Mouse (Mus musculus): Measurements from ENCODE around the gene Gm28729. TPM values are rescaled to one million over a fixed set of nuclear protein-coding genes. Genes with fewer than 3 reads are reported as not detected.

Gm28729 gene
- polyA plus RNA-seq, 1 experiment, result not detected

DNA sequence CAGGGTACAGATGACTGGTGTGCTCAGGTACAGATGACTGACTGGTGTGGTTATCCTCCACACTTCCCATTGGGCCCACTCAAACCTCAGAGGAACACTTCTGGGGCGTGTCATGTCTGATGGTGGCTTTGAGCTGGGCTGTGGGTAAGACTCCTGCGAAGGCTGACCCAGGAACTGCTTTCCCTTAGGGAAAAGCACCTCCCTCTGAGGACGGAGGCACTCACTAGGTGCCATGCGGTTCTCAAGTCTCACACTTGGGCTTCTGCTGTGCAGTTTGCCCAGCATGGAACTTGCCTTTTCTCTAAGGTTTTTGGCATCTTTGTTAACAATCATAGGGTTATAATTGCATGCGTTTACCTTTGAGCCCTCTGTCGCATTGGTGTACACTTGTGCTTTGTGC lies 10.4 kb upstream of the Gm28729 start:
- no peak overlapping the region for H3K27ac ChIP-seq (ENCODE audit: insufficient read depth, low read length)
- H3K36me3 ChIP-seq (ENCODE audit: control insufficient read depth, insufficient read depth, low read length), result no peaks in the 10 kb centered on the region; the same call in 1 of the 2 replicates
- DNase-seq (ENCODE audit: low read depth in 1 of 2, low spot score in 2 of 2), result no peak
- 0 out of 2 replicates have a peak, but pooled peaks cover 3% of the 10 kb centered on the region for H3K4me1 ChIP-seq (ENCODE audit: control insufficient read depth, insufficient read depth, insufficient read length)
- no peak overlapping the region for H3K4me3 ChIP-seq (ENCODE audit: extremely low read depth, insufficient read depth, insufficient read length)
- TF ChIP-seq POLR2A (IDR thresholded peaks at IDR 0.05; ENCODE audit: low read depth, low read length) (no peak), CTCF (IDR thresholded peaks at IDR 0.05; ENCODE audit: extremely low read depth, insufficient read depth, insufficient read length, insufficient replicate concordance) (no peak)
- no peaks in the 10 kb centered on the region; the same call in 1 of the 2 replicates for H3K27me3 ChIP-seq (ENCODE audit: control insufficient read depth, insufficient read depth, low read length)
- 44% methylated on average over 6 of the region's 6 CpGs for WGBS

DNA sequence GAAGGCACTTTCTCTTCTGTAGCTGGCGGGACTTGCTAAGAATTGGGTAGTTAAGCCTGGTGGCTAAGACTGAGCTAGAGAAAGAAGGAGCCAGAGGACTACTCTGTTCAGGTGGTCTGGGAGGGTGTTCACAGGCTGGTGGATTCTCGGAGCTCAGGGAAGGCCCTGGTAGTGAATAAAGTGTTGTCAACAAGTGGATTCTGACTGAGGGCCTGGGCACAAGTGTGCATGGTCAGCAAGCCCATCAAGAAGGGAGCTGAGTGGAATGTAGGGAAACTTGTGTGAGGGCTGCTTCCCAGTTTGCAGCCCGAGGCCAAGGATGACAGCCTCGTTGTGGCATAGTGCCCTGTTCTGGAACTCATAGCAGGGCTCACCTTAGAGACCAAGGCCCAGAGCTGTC lies 9.2 kb upstream of the Gm28729 start:
- no peaks in the 10 kb centered on the region for H3K36me3 ChIP-seq (ENCODE audit: control insufficient read depth, insufficient read depth, low read length)
- H3K27me3 ChIP-seq (ENCODE audit: control insufficient read depth, insufficient read depth, low read length), result no peaks in the 10 kb centered on the region; the same call in 1 of the 2 replicates
- H3K4me3 ChIP-seq (ENCODE audit: extremely low read depth, insufficient read depth, insufficient read length), result no peak overlapping the region
- no peak overlapping the region for H3K27ac ChIP-seq (ENCODE audit: insufficient read depth, low read length)
- no peak for DNase-seq (ENCODE audit: low read depth in 1 of 2, low spot score in 2 of 2)
- 92% methylated on average over 4 of the region's 4 CpGs for WGBS
- 0 out of 2 replicates have a peak, but pooled peaks cover 3% of the 10 kb centered on the region for H3K4me1 ChIP-seq (ENCODE audit: control insufficient read depth, insufficient read depth, insufficient read length)
- TF ChIP-seq POLR2A (IDR thresholded peaks at IDR 0.05; ENCODE audit: low read depth, low read length), result no peak
- no peak for TF ChIP-seq CTCF (IDR thresholded peaks at IDR 0.05; ENCODE audit: extremely low read depth, insufficient read depth, insufficient read length, insufficient replicate concordance)

- no peak overlapping the region for H3K27ac ChIP-seq (ENCODE audit: insufficient read depth, low read length)
- 0 out of 2 replicates have a peak, but pooled peaks cover 3% of the 10 kb centered on the region for H3K4me1 ChIP-seq (ENCODE audit: control insufficient read depth, insufficient read depth, insufficient read length)
- TF ChIP-seq CTCF (IDR thresholded peaks at IDR 0.05; ENCODE audit: extremely low read depth, insufficient read depth, insufficient read length, insufficient replicate concordance) (no peak), POLR2A (IDR thresholded peaks at IDR 0.05; ENCODE audit: low read depth, low read length) (no peak)
- H3K27me3 ChIP-seq (ENCODE audit: control insufficient read depth, insufficient read depth, low read length), result no peaks in the 10 kb centered on the region; the same call in 1 of the 2 replicates
- WGBS, result 92% methylated on average over 6 of the region's 6 CpGs
- no peak for DNase-seq (ENCODE audit: low read depth in 1 of 2, low spot score in 2 of 2)
- H3K4me3 ChIP-seq (ENCODE audit: extremely low read depth, insufficient read depth, insufficient read length), result no peak overlapping the region
- no peaks in the 10 kb centered on the region for H3K36me3 ChIP-seq (ENCODE audit: control insufficient read depth, insufficient read depth, low read length)
These were observed 8.4 kb upstream of the Gm28729 start for GRCm38 (mm10) chr9:96533476-96533875.

DNA sequence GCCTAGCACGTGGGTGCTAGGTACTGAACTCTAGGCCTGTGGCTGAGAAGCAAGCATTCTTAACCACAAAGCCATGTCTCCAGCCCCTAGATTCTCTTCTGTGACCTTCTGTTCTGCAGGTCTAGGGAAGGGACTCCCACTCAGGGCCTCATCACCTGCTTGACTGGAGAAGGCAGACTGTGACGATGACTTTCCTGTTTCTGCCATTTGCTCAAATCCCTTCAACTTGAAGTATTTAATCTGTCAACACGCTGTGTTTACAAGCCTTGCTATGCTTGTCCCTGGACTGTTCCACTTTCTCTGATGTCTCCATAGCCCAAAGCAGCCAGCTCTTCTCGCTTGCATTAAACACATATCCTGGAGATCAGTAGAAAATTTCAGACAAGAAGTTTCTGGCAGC lies 7.5 kb upstream of the Gm28729 start:
- WGBS, result 79% methylated on average over 4 of the region's 4 CpGs
- Histone ChIP-seq H3K27ac (ENCODE audit: insufficient read depth, low read length) (no peak overlapping the region), H3K27me3 (ENCODE audit: control insufficient read depth, insufficient read depth, low read length) (no peaks in the 10 kb centered on the region; the same call in 1 of the 2 replicates), H3K4me3 (ENCODE audit: extremely low read depth, insufficient read depth, insufficient read length) (no peak overlapping the region), H3K4me1 (ENCODE audit: control insufficient read depth, insufficient read depth, insufficient read length) (0 out of 2 replicates have a peak, but pooled peaks cover 3% of the 10 kb centered on the region), H3K36me3 (ENCODE audit: control insufficient read depth, insufficient read depth, low read length) (no peaks in the 10 kb centered on the region)
- TF ChIP-seq CTCF (IDR thresholded peaks at IDR 0.05; ENCODE audit: extremely low read depth, insufficient read depth, insufficient read length, insufficient replicate concordance) (no peak), POLR2A (IDR thresholded peaks at IDR 0.05; ENCODE audit: low read depth, low read length) (no peak)
- no peak for DNase-seq (ENCODE audit: low read depth in 1 of 2, low spot score in 2 of 2)

GRCm38 (mm10) chr9:96530674-96531081 lies 5.6 kb upstream of the Gm28729 start:
- no peak for TF ChIP-seq POLR2A (IDR thresholded peaks at IDR 0.05; ENCODE audit: low read depth, low read length)
- no peak for TF ChIP-seq CTCF (IDR thresholded peaks at IDR 0.05; ENCODE audit: extremely low read depth, insufficient read depth, insufficient read length, insufficient replicate concordance)
- DNase-seq (ENCODE audit: low read depth in 1 of 2, low spot score in 2 of 2), result no peak
- H3K4me1 ChIP-seq (ENCODE audit: control insufficient read depth, insufficient read depth, insufficient read length), result no peaks in the 10 kb centered on the region
- H3K27ac ChIP-seq (ENCODE audit: insufficient read depth, low read length), result no peak overlapping the region
- H3K4me3 ChIP-seq (ENCODE audit: extremely low read depth, insufficient read depth, insufficient read length), result no peak overlapping the region
- H3K36me3 ChIP-seq (ENCODE audit: control insufficient read depth, insufficient read depth, low read length), result no peaks in the 10 kb centered on the region
- no peaks in the 10 kb centered on the region for H3K27me3 ChIP-seq (ENCODE audit: control insufficient read depth, insufficient read depth, low read length)
- WGBS, result 30% methylated on average over 11 of the region's 11 CpGs

- Histone ChIP-seq H3K27ac (ENCODE audit: insufficient read depth, low read length) (no peak overlapping the region), H3K4me1 (ENCODE audit: control insufficient read depth, insufficient read depth, insufficient read length) (no peaks in the 10 kb centered on the region), H3K4me3 (ENCODE audit: extremely low read depth, insufficient read depth, insufficient read length) (no peak overlapping the region), H3K36me3 (ENCODE audit: control insufficient read depth, insufficient read depth, low read length) (no peaks in the 10 kb centered on the region), H3K27me3 (ENCODE audit: control insufficient read depth, insufficient read depth, low read length) (no peaks in the 10 kb centered on the region)
- no peak for DNase-seq (ENCODE audit: low read depth in 1 of 2, low spot score in 2 of 2)
- no peak for TF ChIP-seq POLR2A (IDR thresholded peaks at IDR 0.05; ENCODE audit: low read depth, low read length)
- TF ChIP-seq CTCF (IDR thresholded peaks at IDR 0.05; ENCODE audit: extremely low read depth, insufficient read depth, insufficient read length, insufficient replicate concordance), result no peak
- 77% methylated on average over 10 of the region's 10 CpGs for WGBS
These were observed 5.1 kb upstream of the Gm28729 start for GRCm38 (mm10) chr9:96529961-96530673.

- H3K36me3 ChIP-seq (ENCODE audit: control insufficient read depth, insufficient read depth, low read length), result no peaks in the 10 kb centered on the region
- H3K4me1 ChIP-seq (ENCODE audit: control insufficient read depth, insufficient read depth, insufficient read length), result no peaks in the 10 kb centered on the region
- WGBS, result 80% methylated on average over 4 of the region's 4 CpGs
- TF ChIP-seq POLR2A (IDR thresholded peaks at IDR 0.05; ENCODE audit: low read depth, low read length) (no peak), CTCF (IDR thresholded peaks at IDR 0.05; ENCODE audit: extremely low read depth, insufficient read depth, insufficient read length, insufficient replicate concordance) (no peak)
- no peaks in the 10 kb centered on the region for H3K27me3 ChIP-seq (ENCODE audit: control insufficient read depth, insufficient read depth, low read length)
- H3K27ac ChIP-seq (ENCODE audit: insufficient read depth, low read length), result no peak overlapping the region
- H3K4me3 ChIP-seq (ENCODE audit: extremely low read depth, insufficient read depth, insufficient read length), result no peak overlapping the region
- no peak for DNase-seq (ENCODE audit: low read depth in 1 of 2, low spot score in 2 of 2)
These were observed 947 bp upstream of the Gm28729 start for GRCm38 (mm10) chr9:96526011-96526410.

All from spleen, adult 2 months (tissue).